Mouse (Mus musculus) frontal cortex, postnatal 14 days (tissue): Measurements from ENCODE around the gene Wipf1.

Source experiments
- DNase-seq, 2 experiments: peaks; one replicate each; pipeline ENCODE4 v3.0.0; 2022; ENCODE audit warnings: low spot score in 2 of 2

Wipf1 gene

GRCm38 (mm10) chr2:73385172-73385571 lies 144.4 kb downstream of the Wipf1 start:
- no peak for DNase-seq

- DNase-seq: no peak
Measured at GRCm38 (mm10) chr2:73380298-73380975, 149.1 kb downstream of the Wipf1 start.

GRCm38 (mm10) chr2:73379656-73380055 lies 149.9 kb downstream of the Wipf1 start:
- DNase-seq: no peak
